Mouse (Mus musculus) mouse embryonic stem cell (cell line): ENCODE results near the gene Mturn.

Experiments
- in situ Hi-C, 2 experiments: fragments of 300-500 bp; cut with MboI; formaldehyde crosslinking; loops; 1 replicate in 1 of 2; 3 replicates in 1 of 2; pipeline ENCODE4 v1.14.3; 2019 to 2020; ENCODE audit warnings: low sequenced_read_pairs in 2 of 2, low pct_unique_long_range_greater_than_20kb in 1 of 2, mixed read lengths in 1 of 2; ENCODE audit not compliant: unreplicated experiment in 1 of 2

Mturn gene

GRCm38 (mm10) chr6:54680891-54681745 lies at the start of gene Mturn:
Gene Mturn (plus strand): TSS chr6:54681624.
- in situ Hi-C loops, result no loop called here

GRCm38 (mm10) chr6:54639877-54640276 lies 41.5 kb upstream of the Mturn start:
- in situ Hi-C loops, result no loop called here

DNA sequence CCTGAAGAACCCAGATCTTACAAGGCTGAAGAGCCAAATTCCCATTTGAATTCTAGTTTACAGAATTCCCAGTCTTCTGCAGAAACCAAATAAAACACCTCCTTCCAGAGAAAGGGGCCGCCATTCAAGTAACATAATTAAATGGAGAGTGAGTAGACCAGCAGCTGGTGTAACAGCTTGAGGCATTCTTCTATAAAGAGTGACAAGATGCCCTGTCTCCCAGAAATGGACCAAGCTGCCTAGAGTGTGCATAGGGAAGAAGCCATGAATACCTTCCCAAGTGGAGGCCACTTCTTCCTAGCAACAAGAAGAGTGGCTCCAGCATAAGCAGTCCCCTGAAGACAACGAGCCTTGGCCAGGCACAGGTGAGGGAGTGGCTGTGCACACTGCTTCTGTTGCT lies 39.5 kb upstream of the Mturn start:
- in situ Hi-C loops, result no loop called here

DNA sequence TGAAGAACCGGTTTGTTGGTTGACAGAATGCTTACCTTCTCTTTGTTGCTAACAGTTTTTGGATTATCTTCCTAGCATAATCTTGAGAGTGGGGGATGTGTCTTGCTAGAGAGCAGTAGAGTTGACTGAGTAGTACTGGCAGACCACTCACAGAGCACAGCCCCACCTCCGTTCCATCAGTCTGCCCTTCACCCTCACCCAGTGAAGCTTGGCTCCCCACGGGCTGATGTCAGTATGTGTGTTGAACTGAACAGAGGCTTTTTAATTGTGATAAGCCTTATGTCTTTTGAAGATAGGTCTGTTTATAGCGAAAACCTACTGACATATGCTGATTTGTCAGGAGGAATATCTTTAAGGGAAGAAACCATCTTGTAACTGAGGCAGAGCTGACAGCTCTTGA lies 38.2 kb upstream of the Mturn start:
- in situ Hi-C loops, result no loop called here

- in situ Hi-C loops, result no loop called here
Measured at GRCm38 (mm10) chr6:54655471-54656095, 25.8 kb upstream of the Mturn start.

DNA sequence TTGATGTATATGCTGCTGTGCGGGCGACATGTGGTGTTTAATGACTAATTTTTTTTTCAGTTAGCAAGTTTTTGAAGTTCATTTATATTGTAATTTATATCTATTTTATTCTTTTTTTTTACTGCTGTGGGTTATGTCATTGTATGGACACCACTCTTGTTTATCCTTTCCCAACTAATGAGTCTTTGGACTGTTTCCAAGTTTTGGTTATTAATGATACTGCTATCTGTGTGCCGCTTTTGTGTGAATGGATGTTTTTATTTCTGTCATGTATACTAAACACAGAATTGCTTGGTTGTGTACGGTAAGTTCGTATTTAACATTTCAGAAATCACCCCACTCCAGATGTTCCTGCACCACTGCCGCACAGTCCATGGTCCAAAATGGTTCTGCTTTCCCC lies 23.6 kb upstream of the Mturn start:
- in situ Hi-C loops, result no loop called here

- in situ Hi-C loops, result no loop called here
Measured at GRCm38 (mm10) chr6:54669868-54670267, 11.6 kb upstream of the Mturn start.

DNA sequence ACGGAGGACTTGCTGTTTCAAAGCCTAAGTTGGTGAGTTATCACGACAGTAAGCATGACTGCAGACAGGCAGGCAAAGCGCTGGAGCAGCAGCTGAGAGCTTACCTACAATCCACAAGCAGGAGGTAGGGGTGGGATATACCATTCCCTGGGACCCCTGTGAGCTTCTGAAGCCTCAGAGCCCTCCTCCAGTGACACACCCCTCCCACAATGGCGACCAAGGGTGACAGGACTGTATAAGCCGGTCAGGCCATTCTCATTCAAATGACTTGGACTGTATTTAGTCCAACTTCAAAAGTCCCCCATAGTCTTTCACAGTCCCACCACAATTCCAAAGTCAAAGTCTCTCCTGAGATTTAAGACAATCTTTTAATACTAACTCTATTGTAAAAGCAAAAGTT lies 8.5 kb upstream of the Mturn start:
- in situ Hi-C loops, result no loop called here

DNA sequence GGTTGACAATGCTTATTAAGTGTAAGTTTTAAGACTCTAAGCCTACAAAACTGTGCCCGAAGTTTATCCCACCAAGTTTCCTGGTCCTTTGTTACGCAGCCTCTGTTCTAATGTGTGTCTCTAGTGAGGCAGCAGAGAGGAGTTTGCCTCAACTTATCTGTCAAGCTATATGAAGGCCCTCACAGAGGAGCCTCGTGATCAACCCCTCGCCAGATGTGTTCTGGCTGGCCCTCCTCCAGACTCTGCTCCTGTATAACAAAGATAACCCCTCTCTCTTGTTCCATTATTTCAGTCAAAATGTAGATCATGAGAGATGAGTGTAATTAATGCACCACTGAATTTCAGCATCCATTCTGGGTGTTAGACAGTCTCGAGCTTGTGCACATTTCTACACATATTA lies 1.7 kb upstream of the Mturn start:
- in situ Hi-C loops, result no loop called here

DNA sequence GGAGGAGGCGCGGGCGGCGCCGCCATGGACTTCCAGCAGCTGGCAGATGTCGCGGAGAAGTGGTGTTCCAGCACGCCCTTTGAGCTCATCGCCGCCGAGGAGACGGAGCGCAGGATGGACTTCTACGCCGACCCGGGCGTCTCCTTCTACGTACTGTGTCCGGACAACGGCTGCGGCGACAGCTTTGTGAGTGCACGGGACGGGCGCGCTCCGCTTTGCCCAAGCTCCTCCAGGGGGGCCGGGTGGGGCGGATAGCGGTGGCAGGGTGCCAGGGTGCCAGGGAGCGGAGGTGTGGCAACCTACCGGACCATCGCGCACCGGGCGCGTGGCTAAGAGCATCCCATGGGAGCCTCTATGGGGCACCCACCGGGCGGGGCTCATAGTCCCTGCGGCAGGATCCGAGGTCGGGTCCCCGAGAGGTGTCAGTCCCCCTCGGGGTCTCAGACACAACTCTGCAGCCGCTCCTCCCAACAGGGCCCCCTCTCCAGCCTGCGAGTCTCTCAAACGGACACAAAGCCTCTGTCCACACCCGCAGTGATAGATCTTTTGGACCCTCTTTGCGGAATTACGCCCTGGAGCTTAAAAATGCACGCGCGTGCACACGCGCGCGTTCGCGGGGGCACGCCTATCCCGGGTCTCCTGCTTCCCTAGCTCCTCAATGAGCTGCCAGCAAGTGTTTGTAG lies 463 bp downstream of the Mturn start:
- in situ Hi-C loops, result no loop called here

DNA sequence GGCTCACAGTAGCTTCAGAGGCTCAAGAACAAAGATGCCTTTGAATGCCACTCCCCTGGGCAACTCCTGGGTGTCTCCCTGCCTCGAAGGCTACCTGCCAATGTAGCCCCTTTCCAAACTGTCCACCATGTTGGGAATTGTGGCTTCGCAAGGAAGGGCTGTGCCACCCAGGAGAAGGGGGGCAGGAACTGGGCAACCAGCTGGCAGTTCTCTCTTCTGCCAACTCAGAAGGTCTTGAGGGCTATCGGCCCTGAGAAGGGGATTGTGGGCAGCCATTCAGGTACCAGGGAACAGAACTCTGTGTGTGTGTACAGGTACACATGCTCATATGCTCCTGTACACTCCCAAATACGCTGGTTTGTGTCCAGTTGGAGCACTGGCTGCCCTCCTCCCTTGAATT lies 2.7 kb downstream of the Mturn start:
- in situ Hi-C loops, result no loop called here

GRCm38 (mm10) chr6:54685103-54685502 lies 3.7 kb downstream of the Mturn start:
- in situ Hi-C loops, result no loop called here

- in situ Hi-C loops, result no loop called here
Measured at GRCm38 (mm10) chr6:54685716-54686395, 4.4 kb downstream of the Mturn start.

- in situ Hi-C loops, result no loop called here
Measured at GRCm38 (mm10) chr6:54686946-54687737, 5.7 kb downstream of the Mturn start.

GRCm38 (mm10) chr6:54688467-54689323 lies 7.3 kb downstream of the Mturn start:
- in situ Hi-C loops, result no loop called here

- in situ Hi-C loops, result no loop called here
Measured at GRCm38 (mm10) chr6:54689686-54690085, 8.3 kb downstream of the Mturn start.

DNA sequence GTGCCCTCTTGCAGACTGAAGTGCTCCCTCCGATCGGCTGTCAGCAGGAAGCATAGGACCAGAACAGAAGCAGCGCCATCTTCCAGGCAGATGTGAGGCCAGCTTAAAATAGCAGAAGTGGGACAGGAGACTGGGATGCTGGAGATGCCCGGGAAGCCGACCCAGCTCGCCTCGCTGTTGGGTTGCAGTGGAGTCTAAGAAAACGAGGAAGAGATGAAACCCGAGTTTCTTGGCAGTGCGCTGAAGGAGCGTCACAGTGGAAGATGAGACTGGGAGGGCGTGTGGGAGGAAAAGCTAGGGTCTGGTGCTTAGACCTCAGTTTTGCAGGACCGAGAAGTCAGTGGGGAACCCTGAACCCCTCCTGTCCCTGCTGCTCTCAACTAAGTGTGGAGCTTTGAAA lies 9.4 kb downstream of the Mturn start:
- in situ Hi-C loops, result no loop called here
